In genomic region chr4:134793213-134793956, GRCm38 (mm10) we compare ENCODE assay signal across 8 mouse cellular contexts. TPM values are rescaled to one million over a fixed set of nuclear protein-coding genes. Genes with fewer than 3 reads are reported as not detected.
DNase-seq lines count a peak whose midpoint lies in the region; ATAC-seq and TF ChIP-seq lines count a peak whose summit lies in the region.

No protein-coding gene starts in this region.

- 0 out of 2 replicates have a peak, but pooled peaks cover 2% of the 10 kb centered on the region for H3K27me3 ChIP-seq in heart, embryonic 12.5 days (replicated peaks)

- no peak overlapping the region for H3K4me3 ChIP-seq in heart, embryonic 12.5 days
- no peak overlapping the region for H3K4me3 ChIP-seq in bone marrow macrophage, adult 2 months (ENCODE audit: insufficient read depth, low read length)

- WGBS in heart, embryonic 12.5 days = 43% methylated on average over 10 of the region's 10 CpGs

- intact Hi-C loops in gastrocnemius, postnatal 14 days (cut with DNase I; ENCODE audit: low total_unique reads) = loop anchor here (5.0 kb wide), 1 partner anchor 89 kb away; no protein-coding TSS in a partner anchor

- no peaks in the 10 kb centered on the region for H3K36me3 ChIP-seq in heart, embryonic 12.5 days

- no peak overlapping the region for H3K27ac ChIP-seq in heart, embryonic 12.5 days (ENCODE audit: poor library complexity, severe bottlenecking)
- no peak overlapping the region for H3K27ac ChIP-seq in bone marrow macrophage, adult 2 months (ENCODE audit: insufficient read depth, low read depth, low read length)

- no peak overlapping the region for H3K9ac ChIP-seq in heart, embryonic 12.5 days

- DNase-seq in heart, adult 18-20 months = peak; percentile 49 to 80
- peak; percentile 52 to 67 for DNase-seq in right cerebral cortex, adult 2 months (ENCODE audit: low spot score in 2 of 2)
- DNase-seq in right cerebral cortex, postnatal 36 days (ENCODE audit: low spot score in 2 of 2) = no peak
- DNase-seq in gastrocnemius, postnatal 14 days = peak; percentile 50
- DNase-seq in lung, postnatal 25 days (ENCODE audit: low spot score) = peak; percentile 46
- peak; percentile 81 for DNase-seq in thymus, postnatal 4 days

- no peak overlapping the region for H3K4me2 ChIP-seq in heart, embryonic 12.5 days

- no peak for ATAC-seq in heart, embryonic 12.5 days (ENCODE audit: insufficient number of reproducible peaks, low FRiP score)

- TF ChIP-seq CTCF in bone marrow macrophage, adult 2 months (IDR thresholded peaks at IDR 0.05; ENCODE audit: low read depth, low read length) = peak; percentile 72; the same call in 1 of the 2 replicates

- no peak for TF ChIP-seq POLR2A in bone marrow macrophage, adult 2 months (IDR thresholded peaks at IDR 0.05; ENCODE audit: borderline replicate concordance, low read depth, low read length)

- H3K4me1 ChIP-seq in heart, embryonic 12.5 days (replicated peaks) = peaks cover 21% of the 10 kb centered on the region
- peaks cover 3% of the 10 kb centered on the region for H3K4me1 ChIP-seq in bone marrow macrophage, adult 2 months (ENCODE audit: control insufficient read depth, insufficient read depth, low read length)

- no peaks in the 10 kb centered on the region for H3K9me3 ChIP-seq in heart, embryonic 12.5 days (replicated peaks)

RNA-seq across cellular contexts. Expression of gene Ldlrap1, which starts 25.6 kb away (rescaled TPM):
- total RNA-seq in heart, adult 18-20 months (2021) = 1 to 10 TPM; 7.7 to 9.8 TPM
- 16.5 and 17.8 TPM in 2 replicates for polyA plus RNA-seq in heart, embryonic 12.5 days (2016; fragmentation: Nextera tagmentation; extraction: Ambion mirVana)
- 34.0 and 36.2 TPM in 2 replicates for polyA plus RNA-seq in bone marrow macrophage, adult 2 months (2012; ENCODE audit: insufficient read depth, insufficient read length, missing spikeins)
- total RNA-seq in gastrocnemius, postnatal 14 days (2021) = 10 to 100 TPM in 1 of 2 experiments, 1 to 10 TPM in 1; 9.2 to 10.2 TPM

RNA-seq across cellular contexts. Expression of gene Maco1, which starts 59.8 kb away (rescaled TPM):
- 10 to 100 TPM; 19.9 to 21.3 TPM for total RNA-seq in heart, adult 18-20 months (2021)
- polyA plus RNA-seq in heart, embryonic 12.5 days (2016; fragmentation: Nextera tagmentation; extraction: Ambion mirVana) = 30.6 and 31.4 TPM in 2 replicates
- polyA plus RNA-seq in bone marrow macrophage, adult 2 months (2012; ENCODE audit: insufficient read depth, insufficient read length, missing spikeins) = 26.7 and 30.8 TPM in 2 replicates
- total RNA-seq in gastrocnemius, postnatal 14 days (2021) = 10 to 100 TPM; 13.6 to 14.5 TPM

Comparison
In these comparisons a context has a peak if more than half of its experiments do, and no peak if none do; other contexts are left out.
1. DNase-seq: peak in heart, adult 18-20 months (2 of 2), right cerebral cortex, adult 2 months (2 of 2), gastrocnemius, postnatal 14 days (single experiment), lung, postnatal 25 days (single experiment) and thymus, postnatal 4 days (single experiment); none in right cerebral cortex, postnatal 36 days (0 of 2).